Mouse (Mus musculus): ENCODE results near the gene Esr1.
"Not testable (repeated sequence)": the region's sequence is repeated elsewhere in the genome, so short reads cannot be mapped to it uniquely, and the experiment has no call there.

Esr1 gene

DNA sequence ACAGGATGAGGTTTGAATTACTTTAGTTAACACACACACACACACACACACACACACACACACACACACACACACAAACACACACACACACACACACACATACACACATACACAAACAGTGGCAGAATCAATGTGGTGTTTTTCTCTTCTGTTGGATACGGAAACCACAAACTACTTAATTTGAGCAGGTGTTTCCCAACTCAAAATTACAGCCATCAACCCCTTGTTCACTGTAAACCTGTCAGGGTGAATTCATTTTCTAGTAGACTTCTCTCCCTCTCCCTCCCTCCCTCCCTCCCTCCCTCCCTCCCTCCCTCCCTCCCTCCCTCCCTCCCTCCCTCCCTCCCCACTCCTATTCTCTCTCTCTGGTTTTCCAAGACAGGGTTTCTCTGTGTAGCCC is 8.0 kb downstream of the Esr1 start:
- DNase-seq (ENCODE audit: extremely low read depth, insufficient read length, low spot score), result not testable (repeated sequence)

DNA sequence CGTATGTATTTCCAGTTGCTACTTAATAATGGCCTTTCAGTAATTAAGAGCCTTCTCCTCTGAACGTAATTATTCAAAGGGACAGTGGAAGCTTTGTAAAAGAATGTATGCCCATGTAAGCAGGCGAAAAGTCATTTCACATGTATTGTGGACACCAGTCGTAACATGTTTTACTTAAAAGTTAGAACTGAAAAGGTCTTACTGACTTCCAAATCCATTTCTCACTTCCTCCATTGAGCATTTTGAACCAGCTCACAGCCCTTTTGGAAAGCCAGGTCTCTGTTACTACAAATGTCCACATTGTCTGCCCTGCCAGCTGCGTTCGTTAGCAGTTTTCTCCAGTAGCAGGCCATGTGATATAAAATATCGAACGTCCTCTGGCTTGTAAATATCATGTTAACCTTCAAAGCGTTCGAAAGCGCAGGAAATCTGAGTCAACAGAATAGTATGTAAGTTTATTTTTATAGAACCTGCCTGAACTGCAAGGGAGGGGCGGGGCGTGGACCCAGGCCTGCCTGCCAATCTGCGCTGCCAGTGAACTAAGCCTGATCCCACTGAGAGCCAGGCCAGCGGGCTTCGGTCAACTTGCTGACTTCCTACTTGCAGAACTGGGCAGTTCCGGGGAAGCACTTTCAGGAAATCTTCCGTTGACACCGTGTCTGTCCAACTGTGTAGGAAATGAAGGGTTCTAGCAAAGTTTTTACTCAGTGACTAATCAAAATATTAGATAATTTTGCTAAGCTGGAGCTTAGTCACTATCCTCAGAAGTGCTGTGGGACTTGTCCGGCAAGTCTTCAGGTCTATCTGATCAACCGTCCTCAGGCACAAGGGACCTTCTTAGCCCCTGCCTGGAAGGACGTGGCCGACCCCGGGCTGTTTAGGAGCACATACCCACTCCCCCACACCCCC is 9.5 kb downstream of the Esr1 start:
- peak; percentile 88 for DNase-seq (ENCODE audit: extremely low read depth, insufficient read length, low spot score)

DNA sequence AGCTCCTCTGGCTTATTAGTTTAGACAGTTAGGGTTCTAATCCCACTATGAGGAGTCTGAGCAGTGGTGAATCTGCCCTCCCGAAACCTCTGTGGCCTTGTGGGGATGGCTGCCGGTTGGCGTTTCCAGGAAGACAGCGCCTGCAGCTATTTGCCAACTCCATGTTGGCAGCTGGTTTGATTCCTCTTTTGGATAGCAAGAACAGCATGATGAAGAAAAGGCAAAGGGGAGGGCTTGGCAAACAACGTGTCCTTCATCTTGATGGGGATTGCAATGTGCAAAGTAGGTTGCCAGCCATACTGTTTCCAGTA is 10.1 kb downstream of the Esr1 start:
- no peak for DNase-seq (ENCODE audit: extremely low read depth, insufficient read length, low spot score)

DNA sequence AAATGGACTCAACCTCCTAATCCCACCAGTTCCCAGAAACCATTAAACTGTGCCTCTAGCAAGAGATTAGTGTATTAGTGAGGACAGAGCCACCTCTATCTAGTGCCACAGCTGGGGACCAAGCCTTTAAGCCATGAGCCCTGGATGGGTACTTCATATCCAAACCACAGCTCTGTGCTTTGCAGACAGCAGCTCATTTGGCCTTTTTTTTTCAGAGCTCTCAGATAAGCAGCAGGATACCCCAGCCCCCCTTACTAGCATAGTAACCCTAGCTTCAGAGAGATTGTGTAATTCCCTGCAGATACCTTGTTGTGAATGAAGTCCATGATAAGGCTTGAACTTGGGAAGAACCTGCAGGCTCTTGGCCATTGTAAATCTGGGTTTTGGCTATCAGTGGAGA is 11.9 kb downstream of the Esr1 start:
- no peak for DNase-seq (ENCODE audit: extremely low read depth, insufficient read length, low spot score)

DNA sequence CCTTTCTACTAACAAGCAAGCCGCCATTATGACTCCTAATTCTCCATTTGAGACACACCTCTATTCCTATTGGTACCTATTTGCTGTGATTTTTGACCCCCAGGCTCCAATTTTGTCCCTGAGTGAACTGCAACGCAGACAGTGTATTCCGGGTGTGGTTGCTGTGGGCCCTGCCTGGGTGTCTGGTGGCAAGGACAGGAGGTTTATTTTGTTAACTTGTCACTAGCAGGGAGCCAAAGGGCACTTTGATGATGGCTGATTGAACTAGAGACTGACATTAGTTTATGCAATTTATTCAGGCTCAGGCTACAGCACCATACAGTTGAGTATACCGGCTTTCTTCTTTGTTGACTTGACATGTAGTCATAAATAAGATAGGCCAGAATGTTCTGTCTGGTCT is 13.2 kb downstream of the Esr1 start:
- no peak for DNase-seq (ENCODE audit: extremely low read depth, insufficient read length, low spot score)

DNA sequence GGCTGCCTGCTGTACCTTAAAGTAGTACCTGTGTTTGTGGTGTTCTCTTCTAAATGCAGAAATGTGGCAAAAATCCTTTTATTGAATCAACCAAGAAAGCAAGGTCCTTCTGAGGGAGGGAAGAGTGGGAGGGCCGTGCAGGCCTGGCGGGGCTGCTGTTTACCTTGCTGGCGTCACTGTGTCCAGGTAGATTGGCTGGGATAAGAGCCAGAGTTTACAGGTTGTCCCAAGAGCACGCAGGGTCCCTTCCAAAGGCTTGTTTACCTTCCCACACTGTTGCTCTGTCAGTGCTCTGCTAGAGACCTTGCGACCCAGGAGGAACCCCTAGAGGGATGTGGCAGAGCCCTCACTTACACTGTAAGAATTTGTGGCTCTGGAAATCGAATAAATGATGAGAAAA is 13.9 kb downstream of the Esr1 start:
- no peak for DNase-seq (ENCODE audit: extremely low read depth, insufficient read length, low spot score)

DNA sequence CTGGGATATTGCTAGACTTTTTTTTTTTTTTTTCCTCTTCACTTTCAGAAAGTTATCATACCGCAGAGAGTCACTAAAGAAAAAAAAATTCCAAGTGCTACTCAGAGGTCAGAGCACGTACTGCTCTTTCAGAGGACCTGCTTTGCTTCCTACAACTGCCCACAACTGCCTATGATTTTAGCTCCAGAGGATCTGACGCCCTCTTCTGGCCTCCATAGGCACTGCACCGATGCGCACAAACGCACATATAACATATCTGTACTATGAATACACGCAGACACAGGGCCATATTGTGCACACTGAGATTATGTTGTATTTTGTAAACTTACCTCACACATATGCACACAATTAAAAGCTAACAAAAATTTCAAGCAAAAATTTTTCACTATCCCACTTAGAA is 15.0 kb downstream of the Esr1 start:
- no peak for DNase-seq (ENCODE audit: extremely low read depth, insufficient read length, low spot score)

GRCm38 (mm10) chr10:4626996-4627395 is 15.6 kb downstream of the Esr1 start:
- no peak for DNase-seq (ENCODE audit: extremely low read depth, insufficient read length, low spot score)

DNA sequence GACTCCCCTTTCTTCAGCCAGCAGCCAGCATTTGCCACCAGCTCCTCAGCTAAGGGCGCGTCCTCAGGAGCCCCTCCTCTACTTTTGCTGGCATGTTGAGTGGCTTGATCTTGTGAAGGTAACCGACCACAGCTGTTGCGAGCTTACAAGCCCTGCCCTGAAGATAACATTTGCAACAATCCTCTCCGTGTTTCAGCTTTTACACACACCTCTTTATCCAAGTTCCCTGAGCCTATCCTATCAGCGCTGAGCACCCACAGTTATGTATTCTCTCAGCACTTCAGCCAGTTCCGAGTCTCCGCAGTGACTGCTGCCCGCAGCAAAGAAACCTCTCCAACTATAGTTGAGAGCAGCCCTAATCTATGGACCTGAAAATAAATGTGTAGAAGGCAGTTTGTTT is 16.0 kb downstream of the Esr1 start:
- DNase-seq (ENCODE audit: extremely low read depth, insufficient read length, low spot score), result no peak

GRCm38 (mm10) chr10:4629314-4629713 is 17.9 kb downstream of the Esr1 start:
- no peak for DNase-seq (ENCODE audit: extremely low read depth, insufficient read length, low spot score)

- no peak for DNase-seq (ENCODE audit: extremely low read depth, insufficient read length, low spot score)
Measured at GRCm38 (mm10) chr10:4632211-4632704, 20.9 kb downstream of the Esr1 start.

- no peak for DNase-seq (ENCODE audit: extremely low read depth, insufficient read length, low spot score)
Measured at GRCm38 (mm10) chr10:4633287-4634030, 22.1 kb downstream of the Esr1 start.

- no peak for DNase-seq (ENCODE audit: extremely low read depth, insufficient read length, low spot score)
Measured at GRCm38 (mm10) chr10:4635740-4636139, 24.3 kb downstream of the Esr1 start.

DNA sequence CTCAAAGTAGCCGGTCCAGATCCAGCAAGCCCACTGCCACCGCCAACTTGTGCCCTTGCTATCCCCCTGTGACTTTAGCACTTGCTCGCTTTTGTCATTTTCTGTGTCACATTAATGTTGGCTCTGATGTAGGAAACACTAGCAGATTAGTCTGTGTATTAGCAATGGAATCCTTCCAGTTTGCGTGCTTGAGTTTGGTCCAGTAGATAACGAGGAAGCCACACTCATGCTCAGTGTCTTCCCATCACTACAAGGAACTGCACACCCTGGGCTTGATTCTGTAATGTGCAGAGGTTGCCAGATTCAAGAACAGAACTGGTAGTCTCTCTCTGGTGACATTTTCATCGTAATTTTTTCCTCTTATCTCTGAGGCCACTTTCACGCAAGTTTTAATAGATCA is 34.7 kb downstream of the Esr1 start:
- no peak for DNase-seq (ENCODE audit: extremely low read depth, insufficient read length, low spot score)

GRCm38 (mm10) chr10:4646851-4647250 is 35.5 kb downstream of the Esr1 start:
- no peak for DNase-seq (ENCODE audit: extremely low read depth, insufficient read length, low spot score)

GRCm38 (mm10) chr10:4665380-4665779 is 54.0 kb downstream of the Esr1 start:
- no peak for DNase-seq (ENCODE audit: extremely low read depth, insufficient read length, low spot score)

DNA sequence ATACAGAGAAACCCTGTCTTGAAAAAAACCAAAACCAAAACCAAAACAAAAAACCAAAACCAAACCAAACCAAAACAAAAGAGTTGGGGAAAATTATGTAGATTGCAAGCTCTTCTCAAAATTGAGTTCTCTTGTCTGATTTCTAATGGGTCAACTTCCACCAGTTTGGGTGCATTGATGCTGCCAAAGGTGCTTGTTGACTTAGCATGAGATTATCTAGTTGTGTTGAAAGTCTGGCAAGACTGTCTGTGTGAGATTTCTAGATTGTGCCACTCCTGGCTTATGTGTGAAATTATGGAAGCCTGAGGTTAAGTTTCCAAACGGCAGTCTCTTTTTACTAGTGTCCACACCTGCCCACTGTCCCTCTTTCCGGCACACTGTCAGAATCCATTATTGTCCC is 55.6 kb downstream of the Esr1 start:
- DNase-seq (ENCODE audit: extremely low read depth, insufficient read length, low spot score), result no peak

DNA sequence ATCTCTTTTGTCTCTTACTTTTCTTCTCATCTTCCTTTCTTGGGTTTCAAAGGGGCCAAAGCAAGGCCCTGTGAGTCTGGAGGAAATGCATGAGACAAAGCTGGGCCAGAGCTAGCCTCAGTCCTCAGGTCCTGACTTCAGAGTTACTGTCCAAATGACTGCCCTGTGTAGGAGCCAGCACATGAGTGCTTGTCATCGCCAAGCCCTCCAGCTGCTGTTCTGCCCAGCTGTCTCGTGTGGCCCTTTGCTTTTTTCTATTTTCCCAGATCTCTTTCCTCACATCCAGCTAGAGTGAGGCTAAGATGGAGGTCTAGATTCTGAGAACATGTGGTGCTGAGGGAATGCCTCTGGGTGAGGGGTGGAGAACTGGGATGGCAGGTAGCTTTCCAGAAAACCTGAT is 58.7 kb downstream of the Esr1 start:
- no peak for DNase-seq (ENCODE audit: extremely low read depth, insufficient read length, low spot score)

DNA sequence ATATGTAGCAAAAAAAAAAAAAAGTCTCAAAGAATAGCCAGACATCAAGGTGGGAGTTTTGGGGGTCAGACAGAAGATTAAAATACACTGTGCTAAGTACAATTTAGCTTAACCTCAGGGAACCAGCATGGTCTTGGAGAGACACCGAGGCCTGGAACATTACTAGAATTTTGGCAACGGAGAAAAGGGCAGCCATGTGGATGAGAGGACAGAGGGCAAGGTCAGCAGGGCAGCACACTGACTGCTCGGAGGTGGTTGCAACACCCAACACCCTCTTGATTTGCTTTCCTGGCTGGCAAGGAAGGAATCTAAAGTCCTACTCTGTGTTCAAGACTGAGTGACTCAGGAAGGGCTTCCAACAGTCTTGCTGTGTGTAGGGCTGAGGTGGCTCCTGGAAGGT is 60.5 kb downstream of the Esr1 start:
- DNase-seq (ENCODE audit: extremely low read depth, insufficient read length, low spot score), result no peak

DNA sequence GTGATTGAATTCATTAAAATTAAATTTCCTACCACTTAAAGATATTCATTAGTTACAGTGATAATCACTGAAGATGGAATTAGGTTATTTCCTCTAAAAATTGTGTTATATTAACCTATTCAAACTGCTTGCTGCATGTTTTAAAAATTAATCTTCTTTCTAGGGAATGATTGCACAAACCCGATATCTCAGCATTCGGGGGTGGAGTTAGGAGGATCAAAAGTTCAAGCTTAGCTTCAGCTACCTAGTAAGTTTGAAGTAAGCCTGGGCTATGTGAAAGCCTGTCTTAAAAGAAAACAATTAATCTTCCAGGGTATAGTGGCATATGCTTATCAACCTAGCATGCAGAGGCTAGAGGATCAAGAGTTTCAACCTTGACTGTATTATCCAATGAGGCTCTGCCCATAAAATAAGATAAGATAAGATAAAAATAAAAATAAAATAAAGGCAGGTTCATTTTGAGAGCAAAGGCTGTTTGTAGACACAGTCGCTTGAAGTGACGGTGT is 62.0 kb downstream of the Esr1 start:
- no peak for DNase-seq (ENCODE audit: extremely low read depth, insufficient read length, low spot score)

DNA sequence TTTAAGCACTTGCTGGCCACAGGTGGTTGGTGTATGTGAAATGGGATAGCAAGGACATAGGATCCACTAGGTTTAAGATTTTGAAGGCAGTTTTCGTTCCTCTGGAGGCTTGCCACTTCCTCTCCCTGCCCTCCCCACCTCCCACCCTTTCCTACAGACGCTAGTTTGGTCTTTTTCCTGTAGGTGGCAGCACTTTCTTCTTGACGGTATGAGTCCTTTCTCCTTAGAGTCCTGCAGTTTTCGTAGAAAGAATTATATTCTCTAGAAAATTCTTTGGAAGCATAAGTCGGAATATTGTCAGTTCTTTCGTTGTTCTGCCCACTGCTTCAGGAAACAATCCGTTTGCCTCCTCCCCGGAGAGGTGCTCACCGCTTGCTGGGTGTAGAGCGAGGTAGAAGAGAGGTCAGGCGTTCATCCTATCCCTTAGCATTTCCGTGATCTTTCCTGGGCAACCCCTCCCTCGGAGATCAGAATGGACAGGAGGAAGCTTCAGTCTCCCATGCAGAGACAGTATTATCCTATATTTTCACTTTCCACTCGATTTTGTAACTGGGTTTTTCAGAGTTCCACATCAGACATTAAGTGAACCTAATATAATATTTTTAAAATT is 63.7 kb downstream of the Esr1 start:
- not testable (repeated sequence) for DNase-seq (ENCODE audit: extremely low read depth, insufficient read length, low spot score)
